In genomic region chr15:9455241-9455640, GRCm38 (mm10) we compare ENCODE assay signal across 9 mouse cellular contexts. TPM values are rescaled to one million over a fixed set of nuclear protein-coding genes. Genes with fewer than 3 reads are reported as not detected.
A peak's percentile ranks its signal among the peaks of the same experiment; 100 is the strongest.
DNase-seq lines count a peak whose midpoint lies in the region; ATAC-seq and TF ChIP-seq lines count a peak whose summit lies in the region.
"Had no signal": no experiment of that assay in that cellular context is flagged by ENCODE, and none has a peak within 500 bp of the region (broad histone marks: within the 10 kb centered on the region; RNA-seq: fewer than 3 reads in every experiment).

No protein-coding gene starts in this region.

- H3K36me3 ChIP-seq in forebrain, embryonic 10.5 days (replicated peaks): no peaks in the 10 kb centered on the region
- H3K36me3 ChIP-seq in hindbrain, postnatal 0 days (ENCODE audit: insufficient read depth, low read length): no peaks in the 10 kb centered on the region
- H3K36me3 ChIP-seq in midbrain, embryonic 12.5 days: no peaks in the 10 kb centered on the region

- 74% methylated on average over 4 of the region's 4 CpGs for WGBS in forebrain, embryonic 10.5 days
- 63% methylated on average over 4 of the region's 4 CpGs for WGBS in hindbrain, postnatal 0 days
- 69% methylated on average over 4 of the region's 4 CpGs for WGBS in midbrain, embryonic 12.5 days

- no peaks in the 10 kb centered on the region for H3K27me3 ChIP-seq in forebrain, embryonic 10.5 days (ENCODE audit: poor library complexity, severe bottlenecking)
- no peaks in the 10 kb centered on the region for H3K27me3 ChIP-seq in hindbrain, postnatal 0 days (ENCODE audit: insufficient read depth, low read length)
- no peaks in the 10 kb centered on the region for H3K27me3 ChIP-seq in midbrain, embryonic 12.5 days

- DNase-seq in gastrocnemius, postnatal 14 days: peak; percentile 7
- DNase-seq in gastrocnemius, postnatal 36 days: no peak
- DNase-seq in adrenal gland, postnatal 10 days: peak; percentile 60
- peak; percentile 26 for DNase-seq in forebrain, embryonic 10.5 days (ENCODE audit: extremely low spot score, low spot score)
- peak; percentile 81 for DNase-seq in hindbrain, postnatal 0 days (ENCODE audit: low spot score)
- DNase-seq in left cerebral cortex, postnatal 4 days: peak; percentile 28
- peak; percentile 9 to 38 for DNase-seq in spleen, postnatal 36 days (ENCODE audit: low spot score in 2 of 2)

- no peaks in the 10 kb centered on the region for H3K9me3 ChIP-seq in forebrain, embryonic 10.5 days
- no peaks in the 10 kb centered on the region for H3K9me3 ChIP-seq in hindbrain, postnatal 0 days (ENCODE audit: low read length)
- H3K9me3 ChIP-seq in midbrain, embryonic 12.5 days: no peaks in the 10 kb centered on the region

- H3K4me2 ChIP-seq in hindbrain, postnatal 0 days (ENCODE audit: low read depth, low read length): no peak overlapping the region
- no peak overlapping the region for H3K4me2 ChIP-seq in midbrain, embryonic 12.5 days (replicated peaks)

- ATAC-seq in hindbrain, postnatal 0 days: peak; percentile 93
- ATAC-seq in midbrain, embryonic 12.5 days (ENCODE audit: low FRiP score, low read depth): peak; percentile 93

- H3K27ac ChIP-seq in forebrain, embryonic 10.5 days: no peak overlapping the region
- no peak overlapping the region for H3K27ac ChIP-seq in hindbrain, postnatal 0 days
- no peak overlapping the region for H3K27ac ChIP-seq in midbrain, embryonic 12.5 days (replicated peaks)
- H3K27ac ChIP-seq: macrophage had no signal

- peak; percentile 91 for TF ChIP-seq CTCF in hindbrain, postnatal 0 days (IDR thresholded peaks at IDR 0.05; ENCODE audit: low read depth)

- no peaks in the 10 kb centered on the region for H3K4me1 ChIP-seq in forebrain, embryonic 10.5 days
- H3K4me1 ChIP-seq in hindbrain, postnatal 0 days (ENCODE audit: insufficient read depth, low read length): no peaks in the 10 kb centered on the region
- no peaks in the 10 kb centered on the region for H3K4me1 ChIP-seq in midbrain, embryonic 12.5 days

- H3K4me3 ChIP-seq in forebrain, embryonic 10.5 days: no peak overlapping the region
- no peak overlapping the region for H3K4me3 ChIP-seq in hindbrain, postnatal 0 days (ENCODE audit: low read length)
- H3K4me3 ChIP-seq in midbrain, embryonic 12.5 days: no peak overlapping the region

- no peak overlapping the region for H3K9ac ChIP-seq in hindbrain, postnatal 0 days (replicated peaks; ENCODE audit: low read length)
- H3K9ac ChIP-seq in midbrain, embryonic 12.5 days (replicated peaks): no peak overlapping the region

- intact Hi-C loops in gastrocnemius, postnatal 14 days (cut with DNase I; ENCODE audit: low total_unique reads): no loop called here
- intact Hi-C loops in gastrocnemius, postnatal 36 days (cut with DNase I): no loop called here
- intact Hi-C loops in left cerebral cortex, postnatal 4 days (cut with DNase I): loop anchor here (5.0 to 10.0 kb wide), 3 partner anchors 857 to 1027 kb away; no protein-coding TSS in a partner anchor

RNA-seq across cellular contexts. Expression of gene Capsl, which starts 19.4 kb away (rescaled TPM):
- total RNA-seq in gastrocnemius, postnatal 14 days (2021): not detected
- not detected for total RNA-seq in gastrocnemius, postnatal 36 days (2021)
- total RNA-seq in adrenal gland, postnatal 10 days (2021): not detected
- polyA plus RNA-seq in forebrain, embryonic 10.5 days (2016; fragmentation: Nextera tagmentation; extraction: Ambion mirVana): 0.61 and 0.68 TPM in 2 replicates
- total RNA-seq in hindbrain, postnatal 0 days (2014; rRNA removed): 3.8 and 4.8 TPM in 2 replicates
- 8.3 and 9.2 TPM in 2 replicates for polyA plus RNA-seq in hindbrain, postnatal 0 days (2015; fragmentation: Nextera tagmentation; extraction: Ambion mirVana)
- total RNA-seq in left cerebral cortex, postnatal 4 days (2021): 1 to 10 TPM; 2.4 to 2.6 TPM
- 0.33 and 0.60 TPM in 2 replicates for polyA plus RNA-seq in midbrain, embryonic 12.5 days (2016; fragmentation: Nextera tagmentation; extraction: Ambion mirVana)

Comparison
In these comparisons a context has a peak if more than half of its experiments do, and no peak if none do; other contexts are left out.
1. DNase-seq: peak in gastrocnemius, postnatal 14 days (single experiment), adrenal gland, postnatal 10 days (single experiment), forebrain, embryonic 10.5 days (single experiment), hindbrain, postnatal 0 days (single experiment), left cerebral cortex, postnatal 4 days (single experiment) and spleen, postnatal 36 days (2 of 2); none in gastrocnemius, postnatal 36 days (0 of 2).